Mouse (Mus musculus) spleen, embryonic (tissue): ENCODE results near the gene Bhlhe40.

Source experiments
- CTCF ChIA-PET: fragments of 350-600 bp; sonication (Branson Sonifier 250); formaldehyde crosslinking; loops from one replicate; lab custom pipeline; 2022; lab: Charles Lee

Gene Bhlhe40

DNA sequence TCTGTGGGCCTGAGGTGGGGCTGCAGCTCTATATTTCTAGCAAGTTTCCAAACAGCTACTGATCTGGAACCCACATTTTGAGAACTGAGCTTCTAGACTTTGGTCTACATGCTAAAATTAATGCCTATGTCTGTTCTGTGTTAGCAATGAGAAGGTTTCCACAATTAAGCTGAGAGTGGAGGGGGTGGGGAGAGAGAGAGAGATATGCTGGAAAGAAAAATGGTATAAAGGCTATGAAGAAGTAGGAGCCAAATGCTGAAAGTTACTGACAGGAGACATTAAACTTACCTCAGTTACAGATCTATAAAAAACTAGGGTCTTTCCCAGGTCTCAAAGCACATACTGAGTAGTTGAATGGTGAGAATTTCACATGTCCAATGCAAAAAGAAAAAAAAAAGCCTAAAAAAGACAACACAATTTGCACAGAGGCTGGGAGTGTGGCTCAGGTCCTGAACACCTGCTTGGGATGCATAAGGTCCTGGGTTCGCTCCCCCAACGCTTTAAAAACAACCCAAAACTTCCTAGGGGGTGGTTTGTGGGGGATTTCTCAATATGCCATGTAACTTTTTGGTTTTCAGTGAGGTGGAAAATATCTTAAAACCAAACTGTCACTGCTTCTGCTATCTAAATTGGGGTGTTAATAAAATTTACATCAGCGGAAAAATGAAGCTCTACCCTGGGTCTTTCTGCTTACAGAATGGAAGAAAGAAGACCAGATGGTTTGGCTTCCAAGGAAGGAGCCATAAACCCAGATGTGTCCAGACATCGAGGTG is 50.9 kb downstream of the Bhlhe40 start:
- CTCF ChIA-PET: interaction anchor here (0.7 to 0.8 kb wide), 2 partner anchors 71 to 344 kb away, joined by 3 to 4 read pairs; no protein-coding TSS in a partner anchor

DNA sequence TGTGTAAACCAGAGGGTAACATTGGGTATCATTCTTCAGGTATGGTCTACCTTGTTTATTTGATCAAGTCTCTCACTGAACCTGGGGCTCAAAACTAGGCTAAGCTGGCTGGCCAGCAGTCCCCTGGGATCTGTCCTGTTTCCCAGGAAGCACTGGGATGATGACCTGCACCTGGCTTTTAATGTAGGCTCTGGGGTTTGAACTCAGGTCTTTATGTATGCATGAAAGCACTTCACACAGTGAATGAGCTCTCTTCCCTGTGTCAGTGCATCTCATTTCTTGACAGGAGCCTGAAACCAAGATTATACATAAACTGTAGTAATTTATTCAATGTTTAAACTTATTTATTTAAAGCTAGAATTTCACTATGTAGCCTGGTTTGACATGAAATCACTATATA is 51.7 kb downstream of the Bhlhe40 start:
- CTCF ChIA-PET: no interaction called here

DNA sequence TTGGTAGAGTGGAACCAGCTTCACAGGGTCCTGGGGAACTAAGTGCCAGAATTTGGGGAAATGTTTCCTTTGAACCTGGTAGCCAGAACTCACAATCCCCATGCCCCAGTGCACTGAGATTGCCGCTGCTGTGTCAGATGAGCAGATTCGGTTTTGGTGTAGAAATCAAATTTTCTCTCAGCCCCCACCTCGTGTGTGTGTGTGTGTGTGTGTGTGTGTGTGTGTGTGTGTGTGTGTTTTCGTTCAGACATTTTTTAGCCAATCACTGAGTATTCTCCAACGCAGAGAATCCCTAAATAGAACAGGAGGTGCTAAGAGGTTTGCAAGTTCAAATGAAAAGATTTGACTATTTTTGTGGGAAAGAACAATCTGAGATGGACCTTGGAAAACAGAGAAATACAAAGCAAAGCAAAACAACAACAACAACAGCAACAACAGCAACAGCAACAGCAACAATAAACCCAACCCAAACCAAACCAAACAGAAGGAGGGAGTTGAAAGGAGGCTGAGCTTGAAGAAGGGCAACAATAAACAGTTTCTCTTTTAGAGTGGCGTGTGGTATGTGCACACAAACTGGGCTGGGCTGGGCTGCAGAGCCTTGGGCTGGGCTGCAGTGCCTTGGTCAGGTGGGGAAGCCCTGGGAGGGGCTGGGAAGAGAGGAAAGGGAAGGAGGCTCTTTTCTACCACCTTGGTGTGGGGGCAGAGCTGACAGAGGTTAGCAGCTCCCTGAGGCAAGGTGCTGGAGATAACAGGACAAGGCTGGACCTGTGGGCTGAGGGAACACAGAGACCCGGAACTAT is 52.9 kb downstream of the Bhlhe40 start:
- CTCF ChIA-PET: no interaction called here
